Mouse (Mus musculus): ENCODE results near the gene Ttc27.

GRCm38 (mm10) chr17:74863845-74864244, 146.3 kb downstream of the Ttc27 start:
- TF ChIP-seq CTCF (IDR thresholded peaks at IDR 0.05; ENCODE audit: low read depth) = no peak
- no peak for TF ChIP-seq EP300 (IDR thresholded peaks at IDR 0.05; ENCODE audit: low read depth)

All from liver, embryonic 14.5 days (tissue).